Mouse (Mus musculus) CH12.LX (cell line): ENCODE measurements at regions not wholly inside any gene's neighbourhood (a gene's known extent, or its start where the extent isn't known, plus 50 kb on each side); places are given as distances from the start of the nearest gene placed in this dataset.

Source experiments
- DNase-seq: peaks from one replicate; pipeline ENCODE4 v3.0.0-alpha.2; 2013; ENCODE audit errors: extremely low read depth
- H3K27ac ChIP-seq: 2 replicates; pipeline ENCODE4 v1.5.1; 2012; ENCODE audit warnings: low read depth, mild to moderate bottlenecking, control low read depth, moderate library complexity; ENCODE audit not compliant: insufficient read depth
- H3K27me3 ChIP-seq: replicated peaks from 2 replicates; pipeline ENCODE3; 2012; ENCODE audit warnings: inconsistent platforms
- H3K36me3 ChIP-seq, 2 experiments: replicated peaks in 1 of 2; 2 replicates each; pipeline versions ENCODE3 to v1.6.1; 2012; ENCODE audit warnings: inconsistent platforms in 1 of 2, low read length in 1 of 2, mild to moderate bottlenecking in 1 of 2, mixed read lengths in 1 of 2, moderate library complexity in 1 of 2; ENCODE audit not compliant: control insufficient read depth in 1 of 2, insufficient read depth in 1 of 2
- H3K4me1 ChIP-seq, 2 experiments: 2 replicates each; pipeline ENCODE4 v1.6.1; 2012; ENCODE audit warnings: inconsistent platforms in 1 of 2, moderate library complexity in 1 of 2; ENCODE audit not compliant: insufficient read depth in 2 of 2, control insufficient read depth in 1 of 2
- H3K4me2 ChIP-seq: 2 replicates; pipeline ENCODE4 v1.6.1; 2012; ENCODE audit warnings: low read depth, mild to moderate bottlenecking, control low read depth; ENCODE audit not compliant: poor library complexity, insufficient read depth, severe bottlenecking
- H3K4me3 ChIP-seq, 3 experiments: fragments of 150-350 bp in 1 of 3; sonication (generic) in 1 of 3; replicated peaks in 1 of 3; 2 replicates each; pipeline versions ENCODE3 to v1.5.1; 2011 to 2012; ENCODE audit warnings: low read depth in 2 of 3, low read length in 2 of 3, mild to moderate bottlenecking in 2 of 3, moderate library complexity in 2 of 3, control low read depth in 1 of 3, improper control_type of control experiment in 1 of 3, inconsistent platforms in 1 of 3, mixed read lengths in 1 of 3; ENCODE audit not compliant: poor library complexity in 1 of 3
- H3K79me2 ChIP-seq: replicated peaks from 2 replicates; pipeline ENCODE4 v1.6.1; 2012; ENCODE audit warnings: mild to moderate bottlenecking, moderate library complexity; ENCODE audit not compliant: control insufficient read depth, poor library complexity, insufficient read depth, severe bottlenecking; ENCODE audit errors: extremely low read depth
- H3K9ac ChIP-seq: 2 replicates; pipeline ENCODE4 v1.6.1; 2012; ENCODE audit warnings: low read depth, mild to moderate bottlenecking, control low read depth, moderate library complexity; ENCODE audit not compliant: insufficient read depth
- H3K9me3 ChIP-seq: replicated peaks from 2 replicates; pipeline ENCODE3; 2012; ENCODE audit warnings: low read length, inconsistent platforms, mixed read lengths
- CTCF ChIP-seq, 2 experiments: IDR thresholded peaks in 1 of 2; conservative IDR thresholded peaks in 1 of 2; 2 replicates each; pipeline ENCODE4 v1.5.1; 2011 to 2012; ENCODE audit warnings: low read depth in 2 of 2, low read length in 2 of 2, improper control_type of control experiment in 1 of 2, inconsistent platforms in 1 of 2, mild to moderate bottlenecking in 1 of 2, moderate library complexity in 1 of 2
- E2F4 ChIP-seq: IDR thresholded peaks from 2 replicates; pipeline ENCODE4 v1.6.1; 2011; ENCODE audit warnings: low read depth, low read length, improper control_type of control experiment; ENCODE audit not compliant: insufficient replicate concordance
- ELF1 ChIP-seq: IDR thresholded peaks from 2 replicates; pipeline ENCODE4 v1.6.1; 2014; ENCODE audit warnings: low read depth, mild to moderate bottlenecking, inconsistent platforms, low read length, improper control_type of control experiment
- EP300 ChIP-seq: IDR thresholded peaks from 2 replicates; pipeline ENCODE4 v1.6.1; 2011; ENCODE audit warnings: low read length, improper control_type of control experiment
- ETS1 ChIP-seq: conservative IDR thresholded peaks from 2 replicates; pipeline ENCODE4 v1.6.1; 2012; ENCODE audit warnings: low read depth, mild to moderate bottlenecking, inconsistent platforms, low read length, improper control_type of control experiment, moderate library complexity
- GABPA ChIP-seq: IDR thresholded peaks from 2 replicates; pipeline ENCODE4 v1.6.1; 2012; ENCODE audit warnings: low read depth, low read length, improper control_type of control experiment, inconsistent platforms; ENCODE audit not compliant: insufficient replicate concordance
- KAT2A ChIP-seq: IDR thresholded peaks from 2 replicates; pipeline ENCODE4 v1.6.1; 2012; ENCODE audit warnings: low read length, improper control_type of control experiment, inconsistent platforms; ENCODE audit not compliant: insufficient replicate concordance
- MAFK ChIP-seq: IDR thresholded peaks from 2 replicates; pipeline ENCODE4 v1.6.1; 2011; ENCODE audit warnings: low read length, improper control_type of control experiment; ENCODE audit not compliant: insufficient replicate concordance
- MEF2A ChIP-seq: IDR thresholded peaks from 2 replicates; pipeline ENCODE4 v1.6.1; 2014; ENCODE audit warnings: low read depth, mild to moderate bottlenecking, inconsistent platforms, low read length, improper control_type of control experiment, borderline replicate concordance
- MYC ChIP-seq: IDR thresholded peaks from 2 replicates; pipeline ENCODE4 v1.6.1; 2011; ENCODE audit warnings: low read depth, mild to moderate bottlenecking, improper control_type of control experiment, low read length
- PAX5 ChIP-seq: IDR thresholded peaks from 2 replicates; pipeline ENCODE4 v1.6.1; 2012; ENCODE audit warnings: low read length, inconsistent platforms, mixed read lengths
- POLR2A ChIP-seq: IDR thresholded peaks from 2 replicates; pipeline ENCODE4 v1.6.1; 2011; ENCODE audit warnings: low read depth, mild to moderate bottlenecking, improper control_type of control experiment, low read length
- SIN3A ChIP-seq: IDR thresholded peaks from 2 replicates; pipeline ENCODE4 v1.6.1; 2012; ENCODE audit warnings: low read length, improper control_type of control experiment, inconsistent platforms
- TBP ChIP-seq: conservative IDR thresholded peaks from 2 replicates; pipeline ENCODE4 v1.6.1; 2011; ENCODE audit warnings: low read depth, low read length, improper control_type of control experiment
- USF1 ChIP-seq: IDR thresholded peaks from 2 replicates; pipeline ENCODE4 v1.6.1; 2014; ENCODE audit warnings: low read depth, mild to moderate bottlenecking, inconsistent platforms, low read length, improper control_type of control experiment
- ZMIZ1 ChIP-seq: IDR thresholded peaks from 2 replicates; pipeline ENCODE4 v1.6.1; 2012; ENCODE audit warnings: low read depth, mild to moderate bottlenecking, inconsistent platforms, low read length, improper control_type of control experiment
- ZNF384 ChIP-seq: IDR thresholded peaks from 2 replicates; pipeline ENCODE4 v1.6.1; 2012; ENCODE audit warnings: low read depth, low read length, improper control_type of control experiment, inconsistent platforms
- dilution Hi-C: fragments of 300-500 bp; cut with MboI; formaldehyde crosslinking; loops from 2 replicates; pipeline ENCODE4 v1.14.3; 2020; ENCODE audit warnings: low sequenced_read_pairs; ENCODE audit not compliant: extremely low pct_unique_long_range_greater_than_20kb, extremely low pct_ligation_motif_present
- in situ Hi-C: fragments of 300-500 bp; cut with MboI; formaldehyde crosslinking; loops from 3 replicates; pipeline ENCODE4 v1.14.3; 2019; ENCODE audit warnings: low sequenced_read_pairs, low pct_ligation_motif_present, low pct_unique_long_range_greater_than_20kb, mixed read lengths

DNA sequence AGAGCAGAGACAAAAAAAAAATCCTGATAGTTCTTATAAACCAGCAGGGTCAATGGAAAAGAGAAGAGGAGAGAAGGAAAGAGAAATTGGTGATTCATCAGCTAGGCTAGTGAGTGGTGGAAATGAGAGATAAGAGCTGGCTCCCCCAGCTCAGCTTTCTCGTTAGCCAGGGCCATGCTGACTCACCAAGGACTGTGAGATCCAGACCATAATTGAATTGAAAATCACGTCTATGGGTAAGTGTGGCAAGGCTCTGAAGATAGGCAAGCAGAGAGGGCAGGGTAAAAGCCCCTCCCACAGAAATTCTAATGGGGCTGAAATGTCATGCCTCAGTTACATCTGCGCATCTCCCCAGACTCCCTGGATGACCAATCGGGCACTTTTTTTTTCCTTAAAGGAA lies 200.7 kb upstream of the H2al1a start:
- H3K4me2 ChIP-seq = no peak overlapping the region
- DNase-seq = no peak
- no peaks in the 10 kb centered on the region for H3K36me3 ChIP-seq
- H3K9me3 ChIP-seq = no peaks in the 10 kb centered on the region
- H3K27ac ChIP-seq = no peak overlapping the region
- dilution Hi-C loops = no loop called here
- H3K4me1 ChIP-seq = no peaks in the 10 kb centered on the region
- H3K9ac ChIP-seq = no peak overlapping the region
- H3K4me3 ChIP-seq = no peak overlapping the region
- in situ Hi-C loops = no loop called here
- H3K79me2 ChIP-seq = no peaks in the 10 kb centered on the region
- H3K27me3 ChIP-seq = no peaks in the 10 kb centered on the region
- TF ChIP-seq USF1 (no peak), EP300 (no peak), ZNF384 (no peak), ZMIZ1 (no peak), MEF2A (no peak), SIN3A (no peak), TBP (no peak), MYC (no peak), MAFK (no peak), PAX5 (no peak)

DNA sequence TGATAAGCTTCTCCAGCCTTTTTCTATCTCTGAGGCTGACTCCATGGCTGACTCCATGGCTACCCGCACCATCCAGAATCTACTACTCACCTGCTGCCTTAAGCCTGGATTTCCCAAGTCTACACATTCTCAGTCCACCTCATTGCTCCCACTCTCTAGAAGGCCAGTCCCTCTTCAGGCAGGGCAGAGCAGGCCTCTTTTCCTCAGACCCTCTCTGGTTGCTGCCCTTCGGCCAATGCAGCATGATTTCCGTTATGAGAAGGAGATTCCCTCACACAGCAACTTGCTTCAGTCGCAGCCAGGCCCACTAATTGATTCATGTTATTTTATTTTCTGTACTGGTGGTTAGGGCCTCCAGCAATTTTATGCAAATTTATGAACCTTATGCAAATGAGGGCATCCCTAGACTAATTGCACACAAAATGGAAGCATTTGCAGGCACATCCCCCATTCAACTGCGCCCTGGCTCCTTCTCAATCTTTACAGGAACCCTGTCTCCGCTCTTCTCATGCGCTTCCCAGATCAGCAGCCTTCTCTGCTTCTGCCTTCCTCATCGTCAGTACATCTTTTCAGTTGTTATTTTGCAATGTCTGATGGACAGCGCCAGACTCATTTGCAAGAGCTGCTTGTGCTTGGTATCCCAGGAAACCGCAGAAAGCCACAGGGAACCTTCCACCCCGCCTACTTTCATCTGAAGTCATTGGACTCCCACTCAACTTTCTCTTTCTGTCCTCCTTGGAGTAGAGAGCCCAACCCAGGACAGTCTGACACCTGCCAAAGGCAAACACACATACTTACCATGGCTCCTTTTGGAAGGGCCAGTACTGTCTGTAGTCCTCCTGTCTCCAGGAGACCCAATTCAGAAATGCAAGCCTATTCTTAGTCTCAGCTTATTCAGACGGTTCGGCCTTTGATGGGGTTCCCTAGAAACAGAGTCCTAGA lies 199.6 kb upstream of the H2al1a start:
- H3K27me3 ChIP-seq = no peaks in the 10 kb centered on the region
- TF ChIP-seq KAT2A (no peak), ETS1 (no peak), POLR2A (no peak), ELF1 (no peak), E2F4 (no peak), ZMIZ1 (no peak), GABPA (no peak), CTCF (conservative IDR thresholded peaks at IDR 0.05 in 1 of 2, IDR thresholded peaks at IDR 0.05 in 1 of 2; ENCODE audit: low read depth in 2 of 2, low read length in 2 of 2) (no peak)
- in situ Hi-C loops = no loop called here
- dilution Hi-C loops = no loop called here
- no peak for DNase-seq
- H3K4me3 ChIP-seq = no peak overlapping the region
- no peak overlapping the region for H3K4me2 ChIP-seq
- no peak overlapping the region for H3K27ac ChIP-seq
- H3K4me1 ChIP-seq = no peaks in the 10 kb centered on the region
- no peaks in the 10 kb centered on the region for H3K36me3 ChIP-seq
- H3K9me3 ChIP-seq = no peaks in the 10 kb centered on the region
- no peak overlapping the region for H3K9ac ChIP-seq
- no peaks in the 10 kb centered on the region for H3K79me2 ChIP-seq
